Mouse (Mus musculus): ENCODE data around the gene Xpr1.

- TF ChIP-seq CTCF (IDR thresholded peaks at IDR 0.05; ENCODE audit: low read depth, low read length), result no peak
- TF ChIP-seq GATA1 (IDR thresholded peaks at IDR 0.05; ENCODE audit: borderline replicate concordance, low read length), result no peak
- TF ChIP-seq POLR2AphosphoS5 (IDR thresholded peaks at IDR 0.05; ENCODE audit: insufficient replicate concordance, low read depth, low read length), result no peak
- TF ChIP-seq GATA2 (IDR thresholded peaks at IDR 0.05; ENCODE audit: borderline replicate concordance, low read depth, low read length), result no peak
- TF ChIP-seq TAL1 (conservative IDR thresholded peaks at IDR 0.05; ENCODE audit: low read depth, low read length), result no peak
Observed at GRCm38 (mm10) chr1:155439551-155439950, 22.3 kb upstream of the Xpr1 start.
